Mouse (Mus musculus): ENCODE results near the gene Raf1. TPM values are rescaled to one million over a fixed set of nuclear protein-coding genes. Genes with fewer than 3 reads are reported as not detected.

Raf1 gene
- polyA plus RNA-seq, 1 experiment from 2014 or later = 107 TPM

DNA sequence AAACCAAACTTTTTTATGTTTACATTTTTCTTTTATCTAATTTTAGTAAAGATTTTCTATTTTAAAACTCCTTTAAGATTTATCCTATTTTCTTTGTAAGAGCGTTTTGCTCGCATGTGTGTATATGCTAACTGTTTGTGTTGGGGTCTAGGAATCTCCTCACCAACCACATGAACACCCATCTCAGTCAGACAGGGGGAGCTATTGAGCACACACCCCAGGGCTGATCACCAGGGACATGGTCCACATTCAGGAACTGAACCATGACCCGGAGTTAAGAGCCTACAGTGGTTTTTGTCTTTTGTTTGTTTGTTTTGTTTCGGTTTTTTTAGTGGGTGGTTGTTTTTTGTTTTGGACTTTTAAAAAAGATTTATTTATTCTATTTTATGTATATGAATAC lies 22.3 kb upstream of the Raf1 start:
- H3K4me2 ChIP-seq = no peak overlapping the region
- H3K9ac ChIP-seq (ENCODE audit: low read depth, low read length) = no peak overlapping the region
- WGBS (ENCODE audit: insufficient replicate concordance) = 79% methylated on average over 4 of the region's 4 CpGs
- no peak overlapping the region for H3K27ac ChIP-seq (ENCODE audit: low read depth, low read length)
- H3K27me3 ChIP-seq (ENCODE audit: control insufficient read depth, insufficient read depth, low read length) = no peaks in the 10 kb centered on the region
- H3K4me3 ChIP-seq (ENCODE audit: low read depth, low read length) = no peak overlapping the region
- H3K9me3 ChIP-seq (replicated peaks; ENCODE audit: control insufficient read depth, low read length) = no peaks in the 10 kb centered on the region
- no peaks in the 10 kb centered on the region for H3K36me3 ChIP-seq (ENCODE audit: control insufficient read depth, insufficient read depth, low read length)
- H3K4me1 ChIP-seq (ENCODE audit: control insufficient read depth, insufficient read depth, low read length) = peaks cover 18% of the 10 kb centered on the region
- no peak for ATAC-seq (replicated peaks; ENCODE audit: insufficient number of reproducible peaks, low FRiP score, low TSS enrichment)

DNA sequence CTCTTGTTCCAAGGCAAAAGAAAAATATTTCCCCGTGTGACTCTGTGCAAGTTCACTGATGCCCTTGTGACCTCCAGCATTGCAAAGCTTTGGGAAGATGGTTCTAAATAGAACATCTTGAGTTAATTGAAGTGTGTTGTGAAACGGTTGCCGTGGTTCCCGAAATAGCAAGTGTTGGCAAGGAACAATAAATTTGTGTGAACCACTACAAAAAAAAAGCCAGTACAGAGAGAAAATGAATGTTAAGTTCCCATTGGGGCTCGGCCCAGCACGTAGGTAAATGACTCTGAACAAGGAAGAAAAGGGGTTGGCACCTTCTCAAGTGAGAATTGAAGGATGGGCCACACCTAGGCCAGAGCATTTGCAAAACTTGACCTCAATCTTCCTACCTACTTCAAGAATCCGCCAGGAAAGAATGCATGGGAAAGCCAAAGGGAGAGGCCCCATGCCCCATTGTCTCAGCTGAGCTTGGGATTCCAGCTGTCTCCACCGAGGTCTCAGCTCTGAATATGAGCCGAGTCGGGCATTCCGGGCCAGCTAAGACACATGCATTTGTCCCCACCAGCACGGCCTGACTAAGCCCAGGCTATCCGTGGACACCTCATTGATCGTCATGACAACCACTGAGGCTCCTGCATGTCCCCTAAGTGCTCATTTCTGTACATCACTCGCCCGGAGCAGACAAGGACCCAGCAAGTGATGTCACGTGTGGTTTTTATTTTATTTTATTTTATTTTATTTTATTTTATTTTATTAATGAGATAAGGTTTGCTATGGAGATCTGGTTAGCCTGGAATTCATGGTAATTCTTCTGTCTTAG lies 21.5 kb upstream of the Raf1 start:
- H3K9me3 ChIP-seq (replicated peaks; ENCODE audit: control insufficient read depth, low read length) = no peaks in the 10 kb centered on the region
- H3K27me3 ChIP-seq (ENCODE audit: control insufficient read depth, insufficient read depth, low read length) = no peaks in the 10 kb centered on the region
- no peaks in the 10 kb centered on the region for H3K36me3 ChIP-seq (ENCODE audit: control insufficient read depth, insufficient read depth, low read length)
- H3K4me2 ChIP-seq = no peak overlapping the region
- no peak overlapping the region; the same call in 1 of the 2 replicates for H3K27ac ChIP-seq (ENCODE audit: low read depth, low read length)
- no peak overlapping the region for H3K4me3 ChIP-seq (ENCODE audit: low read depth, low read length)
- peaks cover 18% of the 10 kb centered on the region for H3K4me1 ChIP-seq (ENCODE audit: control insufficient read depth, insufficient read depth, low read length)
- H3K9ac ChIP-seq (ENCODE audit: low read depth, low read length) = no peak overlapping the region
- ATAC-seq (replicated peaks; ENCODE audit: insufficient number of reproducible peaks, low FRiP score, low TSS enrichment) = no peak
- 62% methylated on average over 17 of the region's 17 CpGs for WGBS (ENCODE audit: insufficient replicate concordance)

DNA sequence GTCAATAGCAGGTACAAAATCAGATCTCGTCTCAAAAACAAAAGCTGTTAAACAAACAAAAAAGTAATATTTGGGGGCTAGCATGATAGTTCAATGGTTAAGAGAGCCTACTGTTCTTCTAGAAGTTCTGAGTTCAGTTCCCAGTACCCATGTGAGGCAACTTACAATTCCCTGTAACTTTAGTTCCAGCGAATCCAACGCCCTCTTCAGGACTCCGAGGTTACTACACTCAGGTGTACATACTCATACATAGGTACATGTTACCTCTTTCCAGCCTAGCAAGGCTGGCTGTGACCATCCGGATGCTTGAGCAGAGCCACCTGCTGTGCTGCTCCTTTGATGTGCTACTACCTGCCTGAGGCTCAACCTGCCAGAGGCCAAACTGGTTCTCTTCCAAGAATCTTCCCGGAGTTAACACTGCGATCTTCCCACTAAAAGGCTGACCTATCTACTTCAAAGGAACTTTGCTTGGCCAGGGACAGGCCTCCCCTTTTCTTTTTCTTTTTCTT lies 20.3 kb upstream of the Raf1 start:
- WGBS (ENCODE audit: insufficient replicate concordance) = 76% methylated on average over 7 of the region's 7 CpGs
- Histone ChIP-seq H3K9ac (ENCODE audit: low read depth, low read length) (no peak overlapping the region), H3K4me2 (no peak overlapping the region), H3K4me1 (ENCODE audit: control insufficient read depth, insufficient read depth, low read length) (peaks cover 18% of the 10 kb centered on the region), H3K27me3 (ENCODE audit: control insufficient read depth, insufficient read depth, low read length) (no peaks in the 10 kb centered on the region), H3K36me3 (ENCODE audit: control insufficient read depth, insufficient read depth, low read length) (no peaks in the 10 kb centered on the region), H3K4me3 (ENCODE audit: low read depth, low read length) (no peak overlapping the region), H3K27ac (ENCODE audit: low read depth, low read length) (no peak overlapping the region), H3K9me3 (replicated peaks; ENCODE audit: control insufficient read depth, low read length) (no peaks in the 10 kb centered on the region)
- ATAC-seq (replicated peaks; ENCODE audit: insufficient number of reproducible peaks, low FRiP score, low TSS enrichment) = no peak

DNA sequence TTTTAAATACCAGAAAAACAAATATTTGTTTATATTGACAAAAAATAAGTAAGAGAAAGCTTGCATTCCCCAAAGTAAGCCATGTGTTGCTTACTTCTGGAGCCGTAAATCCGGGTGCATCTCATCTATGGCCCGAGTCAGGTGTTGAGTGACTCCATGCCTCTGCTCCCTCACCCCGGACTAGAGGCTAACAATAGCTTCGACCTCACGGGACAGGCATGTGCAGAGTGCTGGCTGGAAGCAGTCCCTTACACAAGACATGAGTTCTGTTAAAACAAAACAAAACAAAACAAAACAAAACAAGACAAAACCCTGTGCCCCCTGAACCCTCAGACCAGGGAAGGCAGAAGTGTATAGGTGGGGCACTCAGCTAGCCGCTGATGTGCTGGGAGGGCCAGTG lies 18.7 kb upstream of the Raf1 start:
- WGBS (ENCODE audit: insufficient replicate concordance) = 21% methylated on average over 7 of the region's 7 CpGs
- no peaks in the 10 kb centered on the region for H3K27me3 ChIP-seq (ENCODE audit: control insufficient read depth, insufficient read depth, low read length)
- ATAC-seq (replicated peaks; ENCODE audit: insufficient number of reproducible peaks, low FRiP score, low TSS enrichment) = peak; percentile 80
- peak overlapping the region; percentile 93 for H3K27ac ChIP-seq (ENCODE audit: low read depth, low read length)
- H3K4me2 ChIP-seq = peak overlapping the region; percentile 24
- no peak overlapping the region for H3K4me3 ChIP-seq (ENCODE audit: low read depth, low read length)
- H3K4me1 ChIP-seq (ENCODE audit: control insufficient read depth, insufficient read depth, low read length) = peaks cover 18% of the 10 kb centered on the region
- H3K9me3 ChIP-seq (replicated peaks; ENCODE audit: control insufficient read depth, low read length) = no peaks in the 10 kb centered on the region
- no peaks in the 10 kb centered on the region for H3K36me3 ChIP-seq (ENCODE audit: control insufficient read depth, insufficient read depth, low read length)
- H3K9ac ChIP-seq (ENCODE audit: low read depth, low read length) = peak overlapping the region; percentile 59; the same call in 1 of the 2 replicates

DNA sequence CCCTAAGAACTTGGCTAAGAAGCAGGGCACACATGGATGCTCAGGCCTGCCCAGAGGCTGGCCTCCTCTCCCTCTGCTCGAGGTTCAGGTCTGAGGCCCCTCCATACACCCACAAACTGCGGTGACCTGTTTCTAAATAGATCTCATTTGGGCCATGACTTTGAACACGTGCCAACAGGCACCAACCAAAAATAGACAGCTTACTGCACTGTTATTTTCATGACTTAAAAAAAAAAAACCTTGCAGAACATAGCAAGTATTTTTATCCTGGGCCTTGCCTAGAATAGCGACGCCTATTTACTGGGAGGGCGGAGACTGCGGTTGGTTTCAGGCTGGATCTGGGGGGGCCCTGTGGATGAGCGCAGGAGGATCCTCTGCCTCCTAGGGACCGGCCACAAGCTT lies 18.0 kb upstream of the Raf1 start:
- H3K9ac ChIP-seq (ENCODE audit: low read depth, low read length) = peak overlapping the region; percentile 59; the same call in 1 of the 2 replicates
- H3K27me3 ChIP-seq (ENCODE audit: control insufficient read depth, insufficient read depth, low read length) = no peaks in the 10 kb centered on the region
- 29% methylated on average over 9 of the region's 9 CpGs for WGBS (ENCODE audit: insufficient replicate concordance)
- peak; percentile 36; the same call in 1 of the 2 replicates for ATAC-seq (replicated peaks; ENCODE audit: insufficient number of reproducible peaks, low FRiP score, low TSS enrichment)
- no peaks in the 10 kb centered on the region for H3K36me3 ChIP-seq (ENCODE audit: control insufficient read depth, insufficient read depth, low read length)
- H3K27ac ChIP-seq (ENCODE audit: low read depth, low read length) = peak overlapping the region; percentile 93
- H3K4me3 ChIP-seq (ENCODE audit: low read depth, low read length) = no peak overlapping the region
- H3K4me1 ChIP-seq (ENCODE audit: control insufficient read depth, insufficient read depth, low read length) = peaks cover 18% of the 10 kb centered on the region
- no peaks in the 10 kb centered on the region for H3K9me3 ChIP-seq (replicated peaks; ENCODE audit: control insufficient read depth, low read length)
- H3K4me2 ChIP-seq = peak overlapping the region; percentile 24

DNA sequence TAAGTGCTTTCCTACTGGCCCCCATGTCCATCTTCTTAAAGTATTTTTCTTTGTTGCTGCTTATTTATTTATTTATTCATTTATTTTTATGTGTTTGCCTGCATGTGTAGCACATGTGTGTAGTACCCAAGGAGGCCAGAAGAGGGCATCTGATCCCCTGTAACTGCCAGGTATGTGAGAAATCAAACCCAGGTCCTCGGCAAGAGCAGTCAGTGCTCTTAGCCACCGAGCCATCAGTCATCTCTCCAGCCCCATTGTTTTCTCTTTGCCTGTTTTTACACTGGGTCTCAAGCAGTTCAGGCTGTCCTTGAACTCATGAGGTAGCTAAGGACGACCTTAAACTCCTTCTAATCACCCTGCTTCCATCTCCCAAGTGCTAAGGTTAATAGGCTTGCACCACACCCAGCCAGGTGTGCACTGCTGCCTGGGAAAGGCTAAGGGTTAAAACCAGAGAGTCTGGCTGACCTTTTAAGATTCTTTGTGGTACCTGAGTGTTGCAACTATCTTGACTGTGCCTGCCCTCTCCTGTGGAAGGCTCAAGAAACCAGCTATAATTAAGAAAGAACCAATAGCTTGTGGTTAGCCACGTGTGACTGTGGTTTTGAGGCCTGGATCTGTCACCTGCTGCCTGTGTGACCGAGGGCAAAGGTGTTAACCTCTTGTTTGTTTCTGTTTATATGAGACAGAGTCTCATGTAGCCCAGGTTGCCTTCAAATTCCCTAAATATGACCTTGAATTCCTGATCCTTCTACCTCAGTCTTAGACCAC lies 16.7 kb upstream of the Raf1 start:
- Histone ChIP-seq H3K4me3 (ENCODE audit: low read depth, low read length) (no peak overlapping the region), H3K9ac (ENCODE audit: low read depth, low read length) (no peak overlapping the region), H3K4me1 (ENCODE audit: control insufficient read depth, insufficient read depth, low read length) (peaks cover 18% of the 10 kb centered on the region), H3K4me2 (no peak overlapping the region), H3K27ac (ENCODE audit: low read depth, low read length) (peak overlapping the region; percentile 15; the same call in 1 of the 2 replicates), H3K36me3 (ENCODE audit: control insufficient read depth, insufficient read depth, low read length) (no peaks in the 10 kb centered on the region), H3K9me3 (replicated peaks; ENCODE audit: control insufficient read depth, low read length) (no peaks in the 10 kb centered on the region), H3K27me3 (ENCODE audit: control insufficient read depth, insufficient read depth, low read length) (no peaks in the 10 kb centered on the region)
- 64% methylated on average over 5 of the region's 5 CpGs for WGBS (ENCODE audit: insufficient replicate concordance)
- ATAC-seq (replicated peaks; ENCODE audit: insufficient number of reproducible peaks, low FRiP score, low TSS enrichment) = no peak

DNA sequence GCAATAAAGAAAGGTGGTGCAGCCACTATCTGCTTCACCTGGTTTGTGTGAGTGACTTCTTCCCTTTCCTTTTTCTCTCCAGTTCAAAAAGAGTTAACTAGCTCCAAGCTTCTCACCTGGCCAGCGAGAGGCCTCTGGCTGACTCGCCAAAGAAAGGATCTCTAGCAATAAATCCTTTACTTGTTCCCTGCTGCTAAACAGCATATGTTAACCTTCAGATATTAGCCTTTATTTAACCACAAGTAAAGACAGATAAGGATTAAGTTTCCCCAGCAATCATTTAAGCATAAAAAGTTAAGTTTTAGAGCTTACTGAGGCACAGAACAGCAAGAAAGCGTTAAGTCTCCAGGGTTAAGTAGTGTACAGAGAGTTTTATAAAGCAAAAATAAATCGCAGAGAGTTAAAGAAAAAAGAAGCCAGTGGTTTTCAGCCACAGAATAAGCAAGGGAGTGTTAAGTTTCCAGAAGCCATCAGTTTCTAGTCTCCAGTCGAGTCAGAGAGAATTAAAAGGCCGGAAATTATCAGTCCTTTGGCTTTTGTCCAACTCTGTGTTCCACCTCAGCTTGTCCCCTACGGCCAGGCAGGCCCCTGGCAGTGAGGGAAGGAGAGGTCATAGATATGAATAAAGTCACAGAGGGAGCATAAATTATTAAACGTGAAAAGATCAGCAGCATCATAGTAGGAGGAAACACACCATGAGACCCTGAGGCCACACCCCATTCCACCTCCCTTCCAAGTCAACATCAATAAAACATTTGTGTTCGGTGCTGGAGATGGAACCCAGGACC lies 15.9 kb upstream of the Raf1 start:
- H3K9ac ChIP-seq (ENCODE audit: low read depth, low read length) = no peak overlapping the region
- H3K27ac ChIP-seq (ENCODE audit: low read depth, low read length) = no peak overlapping the region
- ATAC-seq (replicated peaks; ENCODE audit: insufficient number of reproducible peaks, low FRiP score, low TSS enrichment) = no peak
- H3K27me3 ChIP-seq (ENCODE audit: control insufficient read depth, insufficient read depth, low read length) = no peaks in the 10 kb centered on the region
- H3K9me3 ChIP-seq (replicated peaks; ENCODE audit: control insufficient read depth, low read length) = no peaks in the 10 kb centered on the region
- no peak overlapping the region for H3K4me3 ChIP-seq (ENCODE audit: low read depth, low read length)
- 48% methylated on average over 9 of the region's 9 CpGs for WGBS (ENCODE audit: insufficient replicate concordance)
- no peaks in the 10 kb centered on the region for H3K36me3 ChIP-seq (ENCODE audit: control insufficient read depth, insufficient read depth, low read length)
- H3K4me2 ChIP-seq = no peak overlapping the region
- peaks cover 12% of the 10 kb centered on the region for H3K4me1 ChIP-seq (ENCODE audit: control insufficient read depth, insufficient read depth, low read length)

DNA sequence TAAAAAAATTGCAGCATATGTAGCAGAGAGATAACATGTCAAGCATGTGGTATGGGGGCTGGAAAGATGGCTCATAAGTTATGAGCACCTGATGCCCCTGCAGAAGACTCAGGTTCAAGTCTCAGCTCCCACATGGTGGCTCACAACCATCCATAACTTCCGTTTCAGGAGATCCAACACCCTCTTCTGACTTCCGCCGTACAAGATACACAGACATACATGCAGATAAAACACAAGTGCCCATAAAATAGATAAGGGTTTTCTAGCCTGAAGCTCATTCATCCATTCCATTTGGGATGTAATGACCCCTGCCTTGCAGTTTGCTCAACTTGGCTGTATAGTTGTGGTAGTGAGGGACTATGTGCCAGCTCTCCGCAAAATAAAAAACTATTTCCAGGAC lies 13.7 kb upstream of the Raf1 start:
- WGBS (ENCODE audit: insufficient replicate concordance) = 68% methylated on average over 4 of the region's 4 CpGs
- ATAC-seq (replicated peaks; ENCODE audit: insufficient number of reproducible peaks, low FRiP score, low TSS enrichment) = no peak

More for the DNA sequence above, 13.7 kb upstream of the Raf1 start:
- Histone ChIP-seq H3K27ac (ENCODE audit: low read depth, low read length) (no peak overlapping the region), H3K9ac (ENCODE audit: low read depth, low read length) (no peak overlapping the region), H3K4me1 (ENCODE audit: control insufficient read depth, insufficient read depth, low read length) (peaks cover 5% of the 10 kb centered on the region), H3K27me3 (ENCODE audit: control insufficient read depth, insufficient read depth, low read length) (no peaks in the 10 kb centered on the region), H3K4me2 (no peak overlapping the region), H3K4me3 (ENCODE audit: low read depth, low read length) (no peak overlapping the region), H3K36me3 (ENCODE audit: control insufficient read depth, insufficient read depth, low read length) (no peaks in the 10 kb centered on the region), H3K9me3 (replicated peaks; ENCODE audit: control insufficient read depth, low read length) (0 out of 2 replicates have a peak, but pooled peaks cover 3% of the 10 kb centered on the region)

All from heart, embryonic 11.5 days (tissue).